Mouse (Mus musculus): ENCODE results near the gene Irgm1. TPM values are rescaled to one million over a fixed set of nuclear protein-coding genes. Genes with fewer than 3 reads are reported as not detected.
A peak's percentile ranks its signal among the peaks of the same experiment; 100 is the strongest.

Irgm1 gene
- polyA plus RNA-seq, 1 experiment from 2014 or later: 1.2 TPM

GRCm38 (mm10) chr11:48872695-48873300 is 1.3 kb upstream of the Irgm1 start:
- H3K27ac ChIP-seq: no peak overlapping the region

GRCm38 (mm10) chr11:48871817-48872541 is 496 bp upstream of the Irgm1 start:
- no peaks in the 10 kb centered on the region for H3K9me3 ChIP-seq
- peaks cover 21% of the 10 kb centered on the region for H3K4me1 ChIP-seq
- H3K27ac ChIP-seq: peak overlapping the region; percentile 73; the same call in 1 of the 2 replicates
- peak; percentile 21 for DNase-seq (ENCODE audit: extremely low spot score, low spot score)
- H3K27me3 ChIP-seq (ENCODE audit: poor library complexity, severe bottlenecking): peaks cover 43% of the 10 kb centered on the region
- no peaks in the 10 kb centered on the region for H3K36me3 ChIP-seq (replicated peaks)
- H3K4me3 ChIP-seq: peak overlapping the region; percentile 54
- 11% methylated on average over 17 of the region's 17 CpGs for WGBS

More at GRCm38 (mm10) chr11:48872695-48873300, 1.3 kb upstream of the Irgm1 start:
- WGBS: 80% methylated on average over 7 of the region's 7 CpGs
- no peaks in the 10 kb centered on the region for H3K36me3 ChIP-seq (replicated peaks)
- H3K9me3 ChIP-seq: no peaks in the 10 kb centered on the region
- peaks cover 43% of the 10 kb centered on the region for H3K27me3 ChIP-seq (ENCODE audit: poor library complexity, severe bottlenecking)
- peaks cover 21% of the 10 kb centered on the region for H3K4me1 ChIP-seq
- DNase-seq (ENCODE audit: extremely low spot score, low spot score): no peak
- H3K4me3 ChIP-seq: no peak overlapping the region

DNA sequence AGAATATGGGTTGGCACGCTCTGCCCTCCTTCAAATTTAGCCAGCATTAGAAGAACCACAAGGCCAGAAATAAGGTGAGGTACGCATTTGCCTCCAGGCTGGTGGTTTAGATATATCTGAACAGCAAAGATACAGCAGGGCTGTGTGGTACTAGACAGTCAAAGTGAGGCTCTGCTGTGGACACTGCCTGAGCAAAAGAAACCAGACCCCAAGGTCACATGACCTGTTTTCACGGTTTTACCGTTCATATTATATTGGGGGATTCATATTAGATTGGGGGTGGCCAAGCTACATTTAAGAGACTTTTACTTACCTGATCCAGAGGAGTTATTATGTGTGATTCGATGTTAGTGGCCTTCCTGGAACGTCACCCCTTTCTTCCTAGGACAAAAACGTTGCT is 702 bp downstream of the Irgm1 start:
- Histone ChIP-seq H3K4me3 (peak overlapping the region; percentile 54), H3K9me3 (no peaks in the 10 kb centered on the region), H3K4me1 (peaks cover 21% of the 10 kb centered on the region), H3K36me3 (replicated peaks) (no peaks in the 10 kb centered on the region), H3K27ac (peak overlapping the region; percentile 73; the same call in 1 of the 2 replicates), H3K27me3 (ENCODE audit: poor library complexity, severe bottlenecking) (peaks cover 43% of the 10 kb centered on the region)
- WGBS: 32% methylated on average over 7 of the region's 7 CpGs
- DNase-seq (ENCODE audit: extremely low spot score, low spot score): no peak

DNA sequence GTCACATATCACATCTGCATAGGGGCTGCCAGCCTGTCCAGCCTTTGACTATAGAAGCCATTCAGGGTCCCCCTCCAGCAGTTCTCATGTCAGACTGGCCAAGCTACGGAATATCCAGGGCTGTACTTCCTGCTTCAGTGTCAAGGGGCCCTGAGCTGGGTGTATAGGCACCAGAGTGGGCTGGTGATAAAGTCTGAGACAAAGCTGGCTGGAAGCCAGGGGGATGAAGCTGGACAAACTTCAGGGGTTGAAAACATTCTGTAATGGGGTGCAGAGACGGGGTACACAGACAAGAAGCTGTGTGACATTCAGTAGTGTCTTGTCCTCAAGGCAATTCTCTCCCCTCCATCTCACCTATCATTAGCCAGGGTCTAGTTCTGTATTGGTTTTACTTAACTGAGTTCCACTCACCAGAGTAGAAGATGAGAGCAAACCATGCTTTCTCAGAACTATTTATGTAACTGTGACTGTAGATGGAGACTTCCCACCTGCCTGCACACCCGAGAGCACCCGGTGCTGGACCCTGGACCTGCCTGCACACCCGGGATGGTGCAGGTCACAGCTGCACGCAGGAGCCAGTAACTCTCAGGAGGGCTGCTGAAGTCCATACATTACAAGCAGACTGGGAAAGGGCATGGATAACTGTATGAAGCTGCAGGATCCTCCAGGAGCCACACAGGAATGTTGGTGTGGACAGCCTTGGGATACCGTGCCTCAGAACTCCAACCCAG is 1.9 kb downstream of the Irgm1 start:
- DNase-seq (ENCODE audit: extremely low spot score, low spot score): no peak
- no peaks in the 10 kb centered on the region for H3K9me3 ChIP-seq
- 77% methylated on average over 7 of the region's 7 CpGs for WGBS
- peaks cover 21% of the 10 kb centered on the region for H3K4me1 ChIP-seq
- H3K27me3 ChIP-seq (ENCODE audit: poor library complexity, severe bottlenecking): peaks cover 43% of the 10 kb centered on the region
- no peaks in the 10 kb centered on the region for H3K36me3 ChIP-seq (replicated peaks)
- no peak overlapping the region for H3K4me3 ChIP-seq
- no peak overlapping the region for H3K27ac ChIP-seq

DNA sequence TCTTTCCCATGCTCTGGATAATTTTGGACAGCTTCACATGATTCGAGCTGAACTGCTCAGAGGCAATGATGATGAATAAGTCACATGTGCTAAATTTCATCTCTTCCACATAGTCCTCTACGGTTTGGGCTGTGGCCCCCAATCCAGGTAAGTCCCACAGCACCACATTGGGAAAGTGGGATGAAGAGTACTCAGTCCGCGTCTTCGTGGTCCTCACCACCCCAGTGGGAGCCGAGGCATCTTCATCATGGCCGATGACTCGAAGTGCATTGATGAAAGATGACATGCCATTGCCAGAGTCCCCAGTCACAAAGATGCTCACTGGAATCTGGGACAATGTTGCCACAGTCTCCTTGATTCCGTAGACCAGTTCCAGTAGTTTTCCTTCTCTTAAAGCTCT is 5.0 kb downstream of the Irgm1 start:
- Histone ChIP-seq H3K4me3 (no peak overlapping the region), H3K4me1 (peaks cover 9% of the 10 kb centered on the region), H3K27me3 (ENCODE audit: poor library complexity, severe bottlenecking) (peaks cover 20% of the 10 kb centered on the region), H3K27ac (no peak overlapping the region), H3K36me3 (replicated peaks) (no peaks in the 10 kb centered on the region), H3K9me3 (no peaks in the 10 kb centered on the region)
- 92% methylated on average over 9 of the region's 9 CpGs for WGBS
- no peak for DNase-seq (ENCODE audit: extremely low spot score, low spot score)

DNA sequence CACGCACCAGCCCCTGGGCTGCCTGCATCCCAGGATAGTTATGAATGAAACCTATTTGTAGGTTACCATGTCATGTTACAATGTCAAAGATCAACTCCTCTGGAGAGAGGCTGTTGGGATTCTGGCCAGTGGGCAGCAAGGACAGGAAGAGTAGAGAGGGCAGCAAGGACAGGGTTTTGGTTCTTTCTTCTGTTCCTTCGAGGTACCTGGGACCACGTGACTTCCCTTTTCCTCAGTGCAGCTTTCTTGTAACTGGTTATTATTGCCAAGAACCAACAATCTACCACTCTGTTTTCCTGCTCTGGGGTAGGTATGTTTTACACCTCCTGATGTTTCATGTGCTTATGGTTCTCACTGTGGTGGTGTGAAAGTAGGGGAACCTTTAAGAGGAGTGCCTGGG is 7.7 kb downstream of the Irgm1 start:
- Histone ChIP-seq H3K27me3 (ENCODE audit: poor library complexity, severe bottlenecking) (peaks cover 9% of the 10 kb centered on the region; the same call in 1 of the 2 replicates), H3K4me1 (peaks cover 2% of the 10 kb centered on the region), H3K27ac (no peak overlapping the region), H3K9me3 (no peaks in the 10 kb centered on the region), H3K36me3 (replicated peaks) (no peaks in the 10 kb centered on the region), H3K4me3 (no peak overlapping the region)
- no peak for DNase-seq (ENCODE audit: extremely low spot score, low spot score)
- WGBS: 78% methylated on average over 3 of the region's 3 CpGs

GRCm38 (mm10) chr11:48862784-48863319 is 8.6 kb downstream of the Irgm1 start:
- WGBS: 88% methylated on average over 1 of the region's 1 CpGs
- Histone ChIP-seq H3K27me3 (ENCODE audit: poor library complexity, severe bottlenecking) (peaks cover 18% of the 10 kb centered on the region; the same call in 1 of the 2 replicates), H3K4me3 (no peak overlapping the region)

DNA sequence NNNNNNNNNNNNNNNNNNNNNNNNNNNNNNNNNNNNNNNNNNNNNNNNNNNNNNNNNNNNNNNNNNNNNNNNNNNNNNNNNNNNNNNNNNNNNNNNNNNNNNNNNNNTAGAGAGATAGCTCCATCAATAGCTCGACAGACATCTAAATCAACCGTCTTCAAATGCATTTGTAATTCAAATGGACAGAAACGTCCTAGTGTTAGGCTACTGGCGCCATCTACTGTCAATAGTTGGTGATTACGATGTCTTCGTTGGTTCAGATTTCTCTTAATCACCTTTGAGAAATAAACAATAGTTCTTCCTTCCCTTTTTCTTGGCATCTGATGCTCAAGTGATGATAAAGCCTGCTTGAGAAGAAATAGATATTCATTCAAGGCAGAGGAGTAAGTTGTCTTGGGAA is 12.5 kb downstream of the Irgm1 start:
- Histone ChIP-seq H3K4me3 (peak overlapping the region; percentile 70), H3K36me3 (replicated peaks) (no peaks in the 10 kb centered on the region), H3K4me1 (peaks cover 25% of the 10 kb centered on the region), H3K9me3 (no peaks in the 10 kb centered on the region), H3K27ac (no peak overlapping the region), H3K27me3 (ENCODE audit: poor library complexity, severe bottlenecking) (peaks cover 25% of the 10 kb centered on the region)
- no peak for DNase-seq (ENCODE audit: extremely low spot score, low spot score)
- WGBS: 0% methylated on average over 6 of the region's 6 CpGs

More at GRCm38 (mm10) chr11:48862784-48863319, 8.6 kb downstream of the Irgm1 start:
- Histone ChIP-seq H3K9me3 (no peaks in the 10 kb centered on the region), H3K4me1 (peaks cover 12% of the 10 kb centered on the region), H3K36me3 (replicated peaks) (no peaks in the 10 kb centered on the region), H3K27ac (no peak overlapping the region)
- DNase-seq (ENCODE audit: extremely low spot score, low spot score): no peak

DNA sequence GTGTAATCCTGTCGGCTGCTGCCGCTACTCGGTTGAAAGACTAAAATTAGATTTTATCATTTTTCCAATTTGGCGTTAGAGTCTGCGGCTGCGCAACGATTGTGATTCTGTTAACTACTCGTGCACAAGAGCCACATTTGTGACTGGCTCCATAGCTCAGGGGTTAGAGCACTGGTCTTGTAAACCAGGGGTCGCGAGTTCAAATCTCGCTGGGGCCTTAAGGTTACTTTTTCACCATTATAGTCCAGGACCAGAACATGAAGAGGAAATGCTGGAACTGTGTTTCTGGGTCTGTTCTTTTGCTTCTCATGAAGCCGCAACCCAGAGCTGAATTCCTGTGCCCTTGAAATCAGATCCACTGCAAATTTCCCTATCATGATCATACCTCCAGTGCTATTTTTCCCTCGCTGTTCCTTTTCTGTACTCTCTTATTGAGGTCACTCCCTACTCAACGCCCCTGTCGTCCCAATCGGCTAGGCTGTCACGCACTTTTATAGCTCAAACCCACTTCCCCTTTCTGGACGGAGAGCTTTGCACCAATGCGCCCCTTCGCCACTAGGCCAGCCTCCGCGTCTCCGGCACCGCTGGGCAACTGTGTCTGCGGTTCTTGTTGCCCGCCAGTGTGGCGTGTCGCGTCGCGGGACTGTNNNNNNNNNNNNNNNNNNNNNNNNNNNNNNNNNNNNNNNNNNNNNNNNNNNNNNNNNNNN is 17.9 kb downstream of the Irgm1 start:
- Histone ChIP-seq H3K9me3 (peaks cover 8% of the 10 kb centered on the region; the same call in 1 of the 2 replicates), H3K27me3 (ENCODE audit: poor library complexity, severe bottlenecking) (peaks cover 42% of the 10 kb centered on the region), H3K4me1 (peaks cover 32% of the 10 kb centered on the region), H3K36me3 (replicated peaks) (no peaks in the 10 kb centered on the region), H3K4me3 (peak overlapping the region; percentile 70), H3K27ac (no peak overlapping the region)
- WGBS: under 1% methylated on average over 31 of the region's 31 CpGs
- DNase-seq (ENCODE audit: extremely low spot score, low spot score): peak; percentile 85

GRCm38 (mm10) chr11:48852624-48853473 is 18.6 kb downstream of the Irgm1 start:
- Histone ChIP-seq H3K9me3 (peaks cover 8% of the 10 kb centered on the region; the same call in 1 of the 2 replicates), H3K36me3 (replicated peaks) (no peaks in the 10 kb centered on the region), H3K27ac (no peak overlapping the region), H3K4me1 (peaks cover 24% of the 10 kb centered on the region), H3K4me3 (peak overlapping the region; percentile 70), H3K27me3 (ENCODE audit: poor library complexity, severe bottlenecking) (peaks cover 42% of the 10 kb centered on the region)
- WGBS: 8% methylated on average over 23 of the region's 23 CpGs
- no peak for DNase-seq (ENCODE audit: extremely low spot score, low spot score)

- Histone ChIP-seq H3K27me3 (ENCODE audit: poor library complexity, severe bottlenecking) (peaks cover 45% of the 10 kb centered on the region), H3K4me3 (peak overlapping the region; percentile 70; the same call in 1 of the 2 replicates), H3K4me1 (peaks cover 22% of the 10 kb centered on the region), H3K36me3 (replicated peaks) (no peaks in the 10 kb centered on the region), H3K9me3 (peaks cover 8% of the 10 kb centered on the region; the same call in 1 of the 2 replicates), H3K27ac (no peak overlapping the region)
- no peak for DNase-seq (ENCODE audit: extremely low spot score, low spot score)
- WGBS: 78% methylated on average over 4 of the region's 4 CpGs
These were observed 19.3 kb downstream of the Irgm1 start for GRCm38 (mm10) chr11:48852190-48852589.
